Mouse (Mus musculus) liver, postnatal 0 days (tissue): ENCODE results near the gene Ksr2.

Experiments used
- CTCF ChIP-seq: sonication (generic); IDR thresholded peaks from 2 replicates; pipeline ENCODE4 v1.5.1; 2016; ENCODE audit warnings: antibody characterized with exemption, low read depth
- EP300 ChIP-seq: IDR thresholded peaks from 2 replicates; pipeline ENCODE4 v1.6.1; 2016; ENCODE audit warnings: antibody characterized with exemption, low read depth, mild to moderate bottlenecking

- TF ChIP-seq CTCF (no peak), EP300 (no peak)
Measured at GRCm38 (mm10) chr5:117675840-117676239, 262.0 kb downstream of the Ksr2 start.
